Mouse (Mus musculus) spleen, embryonic (tissue): ENCODE results near the gene Ap5b1.

ENCODE experiments used
- CTCF ChIA-PET: fragments of 350-600 bp; sonication (Branson Sonifier 250); formaldehyde crosslinking; loops from one replicate; lab custom pipeline; 2022; lab: Charles Lee

The Ap5b1 gene

DNA sequence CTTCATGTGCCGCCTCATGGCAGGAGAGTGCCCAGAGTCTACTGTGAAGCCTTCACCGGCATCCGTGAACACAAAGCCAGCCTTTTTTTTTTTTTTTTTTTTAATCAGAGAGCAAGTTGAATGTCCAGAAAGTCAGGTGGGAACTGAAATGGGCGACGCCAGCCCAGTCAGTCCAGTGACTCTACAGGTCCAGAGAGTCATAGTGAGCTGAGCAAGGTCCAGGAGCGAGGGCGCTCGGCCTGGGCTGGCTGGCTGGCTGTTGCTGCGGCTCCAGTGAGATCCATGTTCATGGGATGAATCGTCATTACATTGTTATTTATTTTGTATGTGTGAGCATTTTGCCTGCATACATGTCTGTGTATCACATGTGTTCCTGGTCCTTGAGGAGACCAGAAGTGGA, 5.0 kb upstream of the Ap5b1 start:
- CTCF ChIA-PET = interaction anchor here (0.7 kb wide), 1 partner anchor 88 kb away, joined by 6 read pairs; no protein-coding TSS in a partner anchor

DNA sequence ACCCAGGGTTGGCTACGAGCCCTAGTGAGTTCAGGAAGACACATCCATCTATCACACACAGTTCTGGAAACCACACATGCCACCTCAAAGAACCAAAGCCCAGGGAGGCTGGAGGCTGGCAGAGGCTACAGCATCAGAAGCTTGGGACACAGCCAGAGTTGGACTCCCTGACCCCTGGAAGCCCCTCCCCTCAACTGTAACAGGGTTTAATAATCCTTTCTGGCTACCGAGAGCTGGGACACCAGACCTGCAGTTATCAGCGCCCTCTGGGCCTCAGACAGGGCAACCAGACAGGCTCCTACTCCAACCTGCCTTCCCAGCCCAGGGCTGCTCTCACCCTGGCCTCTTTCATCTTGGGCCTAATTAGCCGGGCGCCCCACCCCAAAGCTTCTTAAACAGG, 1.5 kb upstream of the Ap5b1 start:
- CTCF ChIA-PET = no interaction called here

DNA sequence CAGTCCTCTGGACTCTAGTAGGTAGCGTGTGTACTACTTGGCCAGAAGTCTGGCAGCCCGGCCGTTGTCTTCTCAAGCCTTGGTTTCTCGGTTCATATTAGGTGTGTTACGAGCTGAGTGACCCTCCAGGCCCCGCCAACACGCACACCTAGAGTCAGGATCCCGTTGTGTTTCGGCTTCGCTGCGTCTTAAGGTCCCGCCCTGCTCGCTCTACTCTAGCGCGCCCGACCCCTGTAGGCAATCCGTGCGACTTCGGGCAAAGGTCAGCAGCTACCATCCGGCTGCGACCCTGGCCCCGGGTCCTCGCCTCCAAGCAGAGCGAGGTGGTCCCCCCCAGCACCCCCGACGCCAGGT, 668 bp upstream of the Ap5b1 start:
- CTCF ChIA-PET = no interaction called here

DNA sequence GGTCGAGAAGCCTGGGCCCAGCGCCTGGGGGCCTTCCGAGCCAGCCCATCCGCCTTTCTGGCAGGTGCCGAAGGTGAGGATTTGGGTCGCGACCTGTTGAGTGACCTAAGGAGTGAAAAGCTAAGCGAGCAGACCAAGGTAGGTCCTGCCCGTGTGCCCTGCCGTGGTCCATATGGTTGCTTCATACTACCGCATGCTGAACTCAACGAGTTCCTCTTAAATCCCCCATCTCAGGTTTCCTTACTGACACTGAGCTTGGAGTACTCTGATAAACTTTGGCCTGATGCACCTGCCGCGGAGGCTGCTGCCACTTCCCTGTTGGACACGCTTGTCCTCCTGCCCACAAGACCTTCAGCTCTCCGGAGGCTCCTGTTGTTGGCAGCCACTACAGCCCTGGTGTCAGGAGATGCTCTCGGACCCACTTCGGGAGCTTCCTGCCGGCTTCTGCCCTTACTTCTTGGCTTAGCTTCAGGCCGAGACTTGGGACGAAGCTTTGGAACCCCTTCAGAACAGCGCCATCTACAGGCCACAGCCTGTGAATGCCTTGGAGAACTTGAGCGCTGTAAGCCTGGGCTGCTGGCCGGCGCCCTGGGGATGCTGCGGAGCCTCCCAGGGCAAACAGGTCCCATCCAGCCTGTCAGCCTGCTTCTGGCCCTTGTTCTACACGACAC, 780 bp downstream of the Ap5b1 start:
- CTCF ChIA-PET = interaction anchor here (0.5 to 2.4 kb wide), 11 partner anchors 8 to 510 kb away, joined by 3 to 16 read pairs (median 3); partner anchors contain the start of genes Fosl1, Kat5 and Ovol1

DNA sequence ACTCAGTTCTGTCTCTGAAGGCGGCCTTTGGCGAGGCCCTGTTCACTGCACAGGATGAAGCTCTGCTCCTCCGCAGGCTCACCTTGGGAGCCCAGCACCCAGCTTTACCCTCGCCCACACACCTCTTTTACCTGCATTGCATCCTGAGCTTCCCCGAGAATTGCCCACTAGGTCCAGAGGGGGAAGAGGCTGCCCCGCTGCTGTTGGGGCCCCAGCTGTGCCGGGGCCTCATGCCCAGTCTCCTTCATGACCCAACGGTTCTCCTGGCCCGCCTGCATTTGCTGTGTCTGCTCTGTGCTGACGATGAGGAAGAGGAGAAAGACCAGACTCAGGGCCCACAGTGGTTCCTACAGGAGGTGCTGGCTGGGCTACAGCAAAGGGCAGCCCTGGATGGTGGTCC, 1.7 kb downstream of the Ap5b1 start:
- CTCF ChIA-PET = interaction anchor here (1.0 to 2.4 kb wide), 4 partner anchors 9 to 92 kb away, joined by 3 to 16 read pairs (median 5); partner anchors contain the start of genes Kat5 and Ovol1

DNA sequence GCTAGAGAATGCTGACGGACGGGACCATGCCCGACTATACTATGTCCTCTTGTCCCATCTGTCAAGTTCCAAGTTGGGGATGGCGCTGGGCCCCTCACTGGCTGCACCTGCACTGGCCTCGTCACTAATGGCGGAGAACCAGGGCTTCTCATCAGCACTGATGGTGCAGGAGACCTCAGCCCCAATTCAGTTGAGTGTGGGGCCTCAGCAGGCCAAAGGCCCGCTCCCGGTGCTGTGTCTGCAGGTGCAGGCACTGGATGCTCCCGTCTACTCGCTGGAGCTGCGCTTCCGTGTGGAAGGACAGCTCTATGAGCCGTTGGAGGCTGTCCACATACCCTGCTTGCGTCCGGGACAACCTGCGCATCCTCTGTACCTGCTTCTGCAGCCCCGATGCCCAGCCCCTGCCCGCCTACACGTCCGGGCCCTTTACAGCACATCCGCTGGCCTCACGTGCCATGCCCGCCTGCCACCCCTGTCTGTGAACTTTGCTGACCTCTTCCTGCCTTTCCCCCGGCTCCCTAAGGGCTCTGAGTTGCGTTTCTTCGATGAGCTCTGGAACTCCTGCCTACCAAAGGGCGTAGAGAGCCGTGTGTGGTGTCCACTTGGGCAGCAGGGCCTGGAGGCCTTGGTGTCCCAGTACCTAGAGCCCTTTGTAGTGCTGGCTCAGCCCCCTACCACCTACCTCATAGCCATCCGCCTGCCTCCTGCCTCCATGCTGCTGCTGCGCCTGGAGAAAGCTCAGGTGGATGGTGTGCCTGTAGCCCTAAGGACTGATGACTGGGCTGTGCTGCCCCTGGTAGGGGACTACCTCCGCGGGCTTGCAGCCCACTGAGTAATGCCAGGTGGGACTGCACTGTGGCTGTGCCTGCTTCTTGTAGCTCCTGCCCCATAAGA, 2.8 kb downstream of the Ap5b1 start:
- CTCF ChIA-PET = no interaction called here

DNA sequence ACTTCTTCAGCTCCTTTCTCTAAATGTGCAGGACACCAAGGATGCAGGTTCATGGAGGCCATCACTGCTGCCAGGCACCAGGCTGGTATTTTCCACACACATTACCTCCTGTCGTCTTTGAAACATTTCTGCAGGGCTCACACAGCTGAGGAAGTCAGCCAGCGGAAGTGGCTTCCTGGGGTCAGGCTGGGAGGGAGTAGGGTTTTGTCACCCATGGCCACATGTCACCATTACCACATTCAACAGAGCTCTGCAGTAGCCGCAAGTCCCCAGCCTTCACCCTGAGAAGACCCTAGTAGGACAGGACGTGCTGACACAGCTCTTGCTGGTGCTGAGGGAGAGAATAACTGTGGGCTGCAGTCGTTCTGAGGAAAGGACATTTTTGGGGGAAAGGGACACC, 4.0 kb downstream of the Ap5b1 start:
- CTCF ChIA-PET = interaction anchor here (1.2 kb wide), 1 partner anchor 42 kb away, joined by 3 read pairs; no protein-coding TSS in a partner anchor

DNA sequence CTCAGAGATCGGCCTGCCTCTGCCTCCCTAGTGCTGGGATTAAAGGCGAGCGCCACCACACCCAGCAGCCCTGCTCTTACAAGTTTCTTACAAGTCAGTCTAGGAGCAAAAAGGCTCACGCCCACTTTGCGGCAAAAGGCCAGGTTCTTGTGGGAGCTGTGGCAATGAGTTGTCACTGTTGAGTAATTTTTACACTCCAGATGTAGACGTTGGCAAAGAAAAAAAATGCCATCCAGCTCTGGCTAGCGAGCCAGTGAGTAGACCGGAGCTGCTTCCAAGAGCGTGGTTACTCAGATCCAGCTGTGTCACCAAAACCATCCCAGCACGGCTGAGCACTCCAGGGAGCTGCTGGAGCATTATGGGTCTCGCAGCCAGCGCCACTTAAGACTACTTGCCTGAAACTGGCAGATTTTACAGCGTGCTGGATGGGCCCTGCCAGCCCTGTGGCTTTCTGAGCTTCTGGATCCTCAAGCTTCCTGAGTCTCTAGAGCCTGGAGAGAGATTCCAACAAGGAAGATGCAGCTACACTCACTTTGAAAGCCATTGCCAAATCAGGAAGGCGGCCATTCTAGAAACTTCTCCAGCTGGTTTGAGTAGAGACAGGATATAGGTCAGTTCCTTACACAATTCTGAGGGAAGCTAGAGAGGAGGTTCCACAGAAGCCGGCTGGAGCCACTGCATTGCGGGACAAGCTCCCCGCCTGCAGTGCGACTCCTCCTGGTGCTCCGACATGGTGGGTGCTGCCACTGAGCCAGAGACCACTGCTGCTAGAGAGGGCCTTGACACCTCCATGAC, 4.7 kb downstream of the Ap5b1 start:
- CTCF ChIA-PET = interaction anchor here (1.2 kb wide), 1 partner anchor 43 kb away, joined by 3 read pairs; no protein-coding TSS in a partner anchor

DNA sequence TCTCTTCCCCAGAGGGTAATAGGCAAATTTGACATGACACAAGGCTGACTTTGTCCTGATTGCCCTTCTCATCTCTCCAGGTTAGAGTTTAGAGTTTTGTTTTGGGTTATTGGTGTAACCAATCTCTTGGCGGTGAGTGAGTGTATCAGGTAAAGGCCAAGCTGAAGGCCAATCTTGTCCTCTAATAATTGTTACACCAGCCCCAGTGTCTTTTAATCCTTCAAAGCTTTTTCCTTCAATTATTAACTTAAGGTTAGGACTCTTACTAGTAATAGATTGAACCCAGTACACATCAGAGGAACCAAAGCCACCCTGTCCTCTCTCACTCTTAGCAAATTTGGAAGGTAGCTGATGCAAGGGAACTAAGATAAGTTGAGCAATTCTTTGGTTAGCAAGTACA, 7.5 kb downstream of the Ap5b1 start:
- CTCF ChIA-PET = no interaction called here

DNA sequence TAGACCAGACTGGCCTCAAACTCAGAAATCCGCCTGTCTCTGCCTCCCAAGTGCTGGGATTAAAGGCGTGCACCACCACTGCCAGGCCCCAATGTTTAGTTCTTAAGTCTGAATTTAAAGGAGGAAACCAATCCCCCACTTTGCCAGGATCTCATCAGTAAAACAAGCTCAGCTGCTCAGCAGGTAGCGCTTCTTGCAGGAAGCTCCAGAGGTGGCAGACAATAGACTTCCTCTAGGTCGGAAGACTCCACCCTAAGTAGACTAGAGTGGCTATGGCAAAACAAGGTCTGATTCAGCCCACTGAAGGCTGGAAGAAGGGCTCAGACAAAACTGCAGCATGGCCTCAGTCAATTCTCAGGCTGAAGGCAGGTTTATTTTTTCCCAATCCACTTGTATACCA, 12.1 kb downstream of the Ap5b1 start:
- CTCF ChIA-PET = no interaction called here

DNA sequence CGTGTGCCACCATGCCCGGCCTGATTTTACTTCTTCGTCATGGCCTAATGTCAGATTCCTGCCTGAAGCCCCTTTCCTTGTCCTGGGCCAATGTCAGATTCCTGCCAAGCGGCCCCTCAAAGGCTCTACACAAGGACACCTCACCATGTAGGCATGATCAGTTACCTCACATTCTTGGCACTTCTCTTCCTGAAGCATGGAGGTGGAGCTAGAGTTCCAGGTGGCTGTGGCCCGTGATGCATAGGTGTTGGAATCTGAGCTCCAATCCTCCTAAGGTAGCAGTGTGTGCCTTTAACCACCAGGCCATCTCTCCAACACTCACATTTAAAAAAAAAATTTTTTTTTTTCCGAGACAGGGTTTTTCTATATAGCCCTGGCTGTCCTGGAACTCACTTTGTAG, 13.0 kb downstream of the Ap5b1 start:
- CTCF ChIA-PET = no interaction called here

DNA sequence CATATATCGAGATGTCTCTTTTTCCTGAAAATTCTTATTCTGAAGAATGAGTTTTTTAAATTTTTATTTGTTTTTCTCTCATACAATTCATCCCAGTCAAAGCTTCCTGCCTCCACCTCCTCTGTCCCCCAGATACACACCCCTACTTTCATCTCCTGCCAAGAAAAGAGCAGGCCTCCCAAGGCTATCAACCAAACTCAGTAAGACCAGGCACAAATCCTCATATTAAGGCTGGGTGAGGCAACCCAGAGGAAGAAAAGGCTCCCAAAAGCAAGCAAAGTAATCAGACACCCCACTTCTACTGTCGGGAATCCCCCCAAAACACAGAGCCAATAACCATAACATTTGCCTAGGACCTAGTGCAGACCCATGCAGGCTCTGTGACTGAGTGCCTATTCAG, 14.2 kb downstream of the Ap5b1 start:
- CTCF ChIA-PET = no interaction called here

DNA sequence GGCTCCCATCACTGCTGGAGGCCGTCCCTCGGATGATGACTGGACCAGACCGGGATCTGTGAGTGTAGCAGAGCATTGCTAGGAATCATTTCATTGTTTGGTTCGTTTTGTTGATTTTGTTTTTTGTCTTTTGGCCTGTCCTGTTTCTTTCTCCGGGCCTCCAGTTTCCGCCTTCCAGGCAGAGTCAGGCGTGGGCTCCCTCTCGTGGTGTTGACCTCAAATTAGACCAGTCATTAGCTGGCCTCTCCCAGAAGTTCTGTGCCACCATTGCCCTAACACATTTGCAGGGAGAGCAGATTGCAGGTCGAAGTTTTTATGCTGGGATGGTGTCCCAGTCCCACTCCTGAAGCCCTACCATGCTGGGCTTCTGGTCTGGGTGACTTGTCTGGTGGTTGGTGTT, 21.3 kb downstream of the Ap5b1 start:
- CTCF ChIA-PET = no interaction called here

DNA sequence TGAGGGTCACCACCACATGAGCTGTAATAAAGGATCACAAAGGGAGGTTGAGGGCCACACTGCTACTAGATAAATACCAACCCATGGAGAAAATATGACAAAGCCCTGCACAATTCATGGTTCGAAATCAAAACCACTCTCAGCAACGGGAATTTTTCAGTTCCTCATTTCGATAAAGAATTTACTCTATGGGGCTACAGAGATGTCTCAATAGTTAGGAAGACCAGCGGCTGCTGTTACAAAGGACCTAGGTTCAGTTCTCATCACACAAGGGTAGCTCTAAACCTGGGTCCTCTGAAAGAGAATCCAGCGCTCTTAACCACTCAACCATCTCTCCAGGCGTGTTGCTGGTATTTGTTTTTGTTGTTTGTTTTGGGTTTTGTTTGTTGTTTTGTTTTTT, 24.1 kb downstream of the Ap5b1 start:
- CTCF ChIA-PET = no interaction called here

DNA sequence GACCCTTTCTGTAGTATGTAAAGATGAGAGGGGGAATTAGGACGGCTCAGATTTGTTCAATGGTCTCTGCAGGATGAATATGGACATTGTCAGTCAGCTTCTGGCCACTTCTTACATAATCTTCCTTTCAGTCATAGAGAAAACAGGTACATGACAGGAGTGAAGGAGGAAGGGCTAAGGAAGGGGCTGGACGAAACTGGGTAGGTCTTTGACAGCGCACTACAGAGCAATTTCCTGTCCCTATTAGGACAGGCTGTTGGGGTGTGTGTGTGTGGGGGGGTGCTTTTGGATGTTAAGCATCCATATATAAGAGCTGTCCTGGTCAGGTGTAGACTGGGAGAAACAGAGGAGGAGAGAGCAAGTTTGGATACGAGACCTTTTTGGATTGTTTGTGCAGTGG, 31.4 kb downstream of the Ap5b1 start:
- CTCF ChIA-PET = no interaction called here

DNA sequence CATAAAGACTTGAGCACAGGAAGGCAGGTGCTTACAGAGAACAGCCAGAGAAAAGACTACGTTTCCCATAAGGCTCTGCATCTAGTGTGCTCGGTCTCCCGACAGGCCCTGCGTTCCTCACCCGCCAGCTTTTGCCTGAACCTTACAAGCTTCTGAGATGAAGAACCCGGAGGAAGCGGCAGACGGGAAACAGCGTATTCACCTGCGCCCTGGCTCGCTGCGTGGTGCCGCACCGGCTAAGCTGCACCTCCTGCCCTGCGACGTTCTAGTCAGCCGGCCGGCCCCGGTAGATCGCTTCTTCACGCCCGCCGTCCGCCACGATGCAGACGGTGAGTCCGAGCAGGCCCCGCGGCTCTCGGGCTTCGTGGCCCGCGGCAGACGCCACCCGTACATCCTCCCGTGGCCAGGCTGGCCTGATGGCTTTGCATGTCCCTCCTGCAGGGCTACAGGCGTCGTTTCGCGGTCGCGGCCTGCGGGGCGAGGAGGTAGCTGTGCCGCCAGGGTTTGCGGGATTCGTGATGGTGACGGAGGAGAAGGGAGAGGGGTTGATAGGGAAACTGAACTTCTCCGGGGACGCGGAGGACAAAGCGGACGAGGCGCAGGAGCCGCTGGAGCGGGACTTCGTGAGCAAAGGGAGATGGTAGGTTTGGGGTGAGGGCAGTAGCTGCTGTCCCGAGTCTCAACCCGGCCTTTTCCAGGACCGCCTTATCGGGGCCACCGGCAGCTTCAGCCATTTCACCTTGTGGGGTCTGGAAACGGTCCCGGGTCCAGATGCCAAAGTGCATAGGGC, 34.1 kb downstream of the Ap5b1 start, which contains the start of gene Rnaseh2c:
Gene Rnaseh2c, plus strand, starts transcription at position 122 of the 790 bp plus-strand sequence.
- CTCF ChIA-PET = interaction anchor here (0.6 kb wide), 1 partner anchor 551 kb away, joined by 3 read pairs; no protein-coding TSS in a partner anchor

DNA sequence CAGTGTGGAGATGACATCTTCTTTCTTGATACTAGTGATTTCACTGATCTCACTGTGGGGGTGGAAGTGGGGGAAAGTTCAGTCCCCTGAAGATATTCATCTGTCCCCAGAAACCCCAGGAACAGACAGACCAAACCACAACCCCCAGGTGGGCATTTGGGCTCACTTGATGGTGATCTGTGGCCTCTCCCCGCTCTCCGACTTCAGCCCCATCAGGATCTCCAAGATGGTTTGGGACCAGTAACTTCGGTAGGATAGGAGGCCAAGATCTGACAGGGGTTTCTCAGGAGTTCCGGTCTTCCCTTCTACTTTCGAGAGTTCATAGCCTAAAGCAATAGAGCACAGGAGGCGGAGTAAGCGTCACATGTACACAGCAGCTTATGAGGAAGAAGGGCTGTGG, 35.8 kb downstream of the Ap5b1 start:
- CTCF ChIA-PET = no interaction called here

DNA sequence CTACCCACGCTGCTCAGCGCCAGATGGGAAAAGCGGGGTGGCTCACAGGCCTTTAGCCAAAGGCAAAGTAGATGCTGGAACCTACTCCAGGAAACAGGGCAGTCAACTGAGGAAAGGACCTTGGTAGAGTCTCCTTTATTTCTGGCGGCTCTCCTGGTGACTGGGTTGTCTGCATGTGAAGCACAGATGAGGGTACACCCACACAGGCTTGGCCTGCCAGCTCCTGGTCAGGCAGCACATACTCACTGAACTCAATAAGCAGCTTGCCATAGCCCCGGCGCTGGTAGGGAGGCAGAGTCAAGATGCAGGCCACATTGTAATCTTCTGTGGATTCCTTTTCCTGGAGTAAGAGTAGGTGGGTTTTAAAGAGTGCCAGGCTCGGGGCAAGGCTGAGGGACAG, 37.3 kb downstream of the Ap5b1 start:
- CTCF ChIA-PET = no interaction called here

DNA sequence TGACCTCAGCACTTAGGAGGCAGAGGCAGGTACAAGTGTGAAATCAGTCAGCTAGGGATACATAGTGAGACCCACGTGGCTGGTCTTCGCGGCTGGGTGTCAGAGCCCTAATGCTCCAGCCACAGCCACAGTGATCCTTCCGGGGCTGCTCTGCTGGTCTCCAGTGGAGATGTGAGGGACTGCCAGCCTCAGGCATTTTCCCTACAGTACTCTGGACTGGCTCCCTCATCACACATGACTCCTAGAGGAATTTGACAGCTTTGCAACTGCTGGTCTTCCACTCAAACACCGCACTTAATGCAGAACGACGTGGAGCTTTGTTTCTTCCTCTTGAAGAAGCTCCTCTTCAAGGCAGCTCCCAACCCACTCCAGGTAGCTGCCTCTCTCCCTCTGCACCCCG, 38.4 kb downstream of the Ap5b1 start:
- CTCF ChIA-PET = no interaction called here

DNA sequence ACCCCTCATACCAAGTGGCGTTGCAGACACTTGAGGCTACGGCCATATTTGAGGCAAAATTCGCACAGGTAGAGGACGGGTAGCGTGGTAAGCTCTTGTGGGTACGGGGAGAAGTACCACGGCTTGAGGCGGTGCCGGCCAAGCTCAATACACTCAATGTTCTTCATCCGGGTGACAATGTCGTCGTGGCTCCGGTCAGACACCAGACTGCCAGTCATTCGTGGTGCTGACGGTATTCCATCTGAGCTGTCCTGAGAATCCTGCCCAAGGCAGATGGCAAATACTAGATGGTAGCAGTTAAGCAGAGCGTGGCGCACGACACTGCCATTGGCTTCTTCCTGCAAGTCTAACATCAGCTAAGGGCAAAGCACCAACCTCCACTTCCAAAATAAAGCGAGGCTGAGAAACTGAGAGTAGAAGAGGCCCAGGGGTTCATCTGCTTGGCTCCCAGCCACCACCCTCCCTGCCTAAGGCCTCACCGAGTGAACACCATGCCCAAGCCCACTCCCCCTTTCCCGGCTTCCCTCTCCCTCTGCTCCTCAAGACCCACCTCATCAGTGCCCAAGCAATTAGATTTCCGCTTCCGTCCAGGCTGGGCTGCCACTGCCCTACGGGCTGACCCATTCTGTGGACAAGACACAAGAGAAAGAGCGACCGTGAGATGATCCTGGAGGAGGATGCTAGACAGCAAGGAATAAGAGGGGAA, 40.0 kb downstream of the Ap5b1 start:
- CTCF ChIA-PET = no interaction called here
